Mouse (Mus musculus) stomach, postnatal 0 days (tissue): ENCODE results near the gene Cwf19l1. TPM values are rescaled to one million over a fixed set of nuclear protein-coding genes. Genes with fewer than 3 reads are reported as not detected.

Experiments used
- ATAC-seq: fragments of 200-750 bp; cut with Nextera tagmentation; 2 replicates; pipeline ENCODE4 v1.8.0; 2017; ENCODE audit not compliant: low FRiP score, low TSS enrichment
- DNase-seq: peaks from one replicate; pipeline ENCODE4 v3.0.0-alpha.2; 2016; ENCODE audit warnings: low spot score
- H3K27ac ChIP-seq: fragments of 300-500 bp; sonication (generic); replicated peaks from 2 replicates; pipeline ENCODE4 v1.5.1; 2014; ENCODE audit warnings: mild to moderate bottlenecking, control low read depth
- H3K27me3 ChIP-seq: fragments of 300-500 bp; sonication (generic); 2 replicates; pipeline ENCODE4 v1.6.1; 2014; ENCODE audit warnings: low read length; ENCODE audit not compliant: control insufficient read depth, insufficient read depth
- H3K36me3 ChIP-seq: fragments of 300-500 bp; sonication (generic); 2 replicates; pipeline ENCODE4 v1.6.1; 2014; ENCODE audit warnings: low read length, mixed read lengths; ENCODE audit not compliant: control insufficient read depth, insufficient read depth
- H3K4me1 ChIP-seq: fragments of 300-500 bp; sonication (generic); replicated peaks from 2 replicates; pipeline ENCODE4 v1.6.1; 2014; ENCODE audit warnings: antibody characterized with exemption; ENCODE audit not compliant: control insufficient read depth, insufficient read depth
- H3K4me2 ChIP-seq: fragments of 300-500 bp; sonication (generic); replicated peaks from 2 replicates; pipeline ENCODE4 v1.6.1; 2014; ENCODE audit warnings: low read depth, mild to moderate bottlenecking, control low read depth, moderate library complexity
- H3K4me3 ChIP-seq: fragments of 300-500 bp; sonication (generic); 2 replicates; pipeline ENCODE4 v1.5.1; 2014; ENCODE audit warnings: low read depth, low read length, control low read depth
- H3K9ac ChIP-seq: fragments of 300-500 bp; sonication (generic); 2 replicates; pipeline ENCODE4 v1.6.1; 2014; ENCODE audit warnings: mild to moderate bottlenecking, low read length, control low read depth, mixed read lengths
- H3K9me3 ChIP-seq: fragments of 300-500 bp; sonication (generic); 2 replicates; pipeline ENCODE4 v1.6.1; 2016; ENCODE audit warnings: low read length; ENCODE audit not compliant: control insufficient read depth
- CTCF ChIP-seq: IDR thresholded peaks from 2 replicates; pipeline ENCODE4 v1.5.1; 2016; ENCODE audit warnings: antibody characterized with exemption, low read depth, mild to moderate bottlenecking, moderate library complexity
- EP300 ChIP-seq: optimal IDR thresholded peaks from 2 replicates; pipeline ENCODE3; 2016; ENCODE audit warnings: antibody characterized with exemption
- WGBS: fragments of 180-500 bp; shearing (Covaris S2); extraction: QIAGEN DNeasy Blood & Tissue Kit; methylation state at CpG from one replicate; pipeline ENCODE4 v1.1.7; 2014; 5-methylcytosine and 5-hydroxymethylcytosine counted together
- polyA plus RNA-seq: library from polyadenylated mRNA; unstranded; fragments of >200 nt; fragmentation: Nextera tagmentation; extraction: Ambion mirVana; gene quantifications from 2 replicates; pipeline ENCODE4 v1.2.1, GENCODE M21; 2015

Gene Cwf19l1
- polyA plus RNA-seq, 1 experiment from 2014 or later = 13.0 TPM

DNA sequence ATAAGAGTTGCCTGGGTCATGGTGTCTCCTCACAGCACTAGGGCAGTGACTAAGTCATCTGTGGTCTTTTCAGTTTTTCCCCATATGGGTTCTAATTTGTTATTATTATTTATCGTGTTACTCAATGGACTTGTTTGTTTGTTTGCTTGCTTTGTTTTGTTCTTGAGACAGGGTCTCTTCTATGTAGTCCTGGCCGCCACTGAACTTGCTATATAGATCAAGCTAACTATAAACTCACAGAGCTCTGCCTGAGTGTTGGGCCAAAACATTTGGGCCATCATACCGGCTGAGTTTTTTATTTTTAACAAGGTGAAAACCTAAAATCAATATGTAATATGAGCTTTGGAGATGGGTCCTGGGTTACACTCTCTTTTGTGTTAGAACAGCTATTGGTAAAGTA lies 23.7 kb upstream of the Cwf19l1 start:
- Histone ChIP-seq H3K4me2 (no peak overlapping the region), H3K27me3 (no peaks in the 10 kb centered on the region), H3K4me1 (no peaks in the 10 kb centered on the region), H3K4me3 (no peak overlapping the region), H3K27ac (no peak overlapping the region), H3K9ac (no peak overlapping the region), H3K36me3 (no peaks in the 10 kb centered on the region), H3K9me3 (no peaks in the 10 kb centered on the region)
- DNase-seq (no peak), ATAC-seq (no peak)
- TF ChIP-seq EP300 (no peak), CTCF (no peak)
- WGBS = 80% methylated on average over 3 of the region's 3 CpGs

DNA sequence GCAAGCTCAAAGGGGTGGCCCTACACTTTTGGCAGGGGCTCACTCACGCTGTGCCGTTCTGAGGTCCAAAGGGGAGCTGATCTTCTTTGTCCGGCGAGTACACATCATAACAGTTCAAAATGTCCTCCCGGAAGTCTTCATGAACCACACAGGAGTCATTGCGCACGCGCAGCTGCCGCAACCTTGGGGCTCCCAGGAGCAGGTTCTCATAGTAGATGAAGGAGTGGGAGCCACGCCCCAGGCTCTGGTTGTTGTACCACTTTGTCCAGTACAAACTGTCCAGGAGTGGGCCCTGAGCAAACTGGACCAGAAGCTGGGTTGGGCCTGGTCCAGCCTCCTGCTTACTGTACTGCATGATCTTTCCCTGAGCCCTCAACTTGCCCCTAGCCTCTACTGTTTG lies 21.3 kb upstream of the Cwf19l1 start:
- no peaks in the 10 kb centered on the region for H3K9me3 ChIP-seq
- WGBS = 90% methylated on average over 10 of the region's 10 CpGs
- DNase-seq (no peak), ATAC-seq (no peak)
- H3K4me1 ChIP-seq = no peaks in the 10 kb centered on the region
- H3K27me3 ChIP-seq = no peaks in the 10 kb centered on the region
- no peak overlapping the region for H3K4me2 ChIP-seq
- TF ChIP-seq EP300 (no peak), CTCF (no peak)
- H3K4me3 ChIP-seq = no peak overlapping the region
- H3K36me3 ChIP-seq = no peaks in the 10 kb centered on the region
- no peak overlapping the region for H3K9ac ChIP-seq
- no peak overlapping the region for H3K27ac ChIP-seq

GRCm38 (mm10) chr19:44153781-44154180 lies 18.1 kb upstream of the Cwf19l1 start:
- DNase-seq (no peak), ATAC-seq (no peak)
- no peaks in the 10 kb centered on the region for H3K4me1 ChIP-seq
- H3K36me3 ChIP-seq = no peaks in the 10 kb centered on the region
- no peak overlapping the region for H3K9ac ChIP-seq
- H3K9me3 ChIP-seq = no peaks in the 10 kb centered on the region
- H3K27me3 ChIP-seq = no peaks in the 10 kb centered on the region
- TF ChIP-seq EP300 (no peak), CTCF (no peak)
- WGBS = 72% methylated on average over 5 of the region's 5 CpGs
- no peak overlapping the region for H3K27ac ChIP-seq
- H3K4me3 ChIP-seq = no peak overlapping the region
- H3K4me2 ChIP-seq = no peak overlapping the region

GRCm38 (mm10) chr19:44148991-44149390 lies 13.3 kb upstream of the Cwf19l1 start:
- TF ChIP-seq CTCF = no peak
- no peak for TF ChIP-seq EP300
- Histone ChIP-seq H3K4me1 (peaks cover 4% of the 10 kb centered on the region; the same call in 1 of the 2 replicates), H3K9ac (no peak overlapping the region), H3K4me3 (no peak overlapping the region), H3K27me3 (no peaks in the 10 kb centered on the region), H3K27ac (no peak overlapping the region), H3K9me3 (no peaks in the 10 kb centered on the region), H3K36me3 (no peaks in the 10 kb centered on the region), H3K4me2 (no peak overlapping the region)
- ATAC-seq (no peak), DNase-seq (no peak)
- 71% methylated on average over 2 of the region's 2 CpGs for WGBS

GRCm38 (mm10) chr19:44148345-44148744 lies 12.7 kb upstream of the Cwf19l1 start:
- DNase-seq (no peak), ATAC-seq (no peak)
- H3K36me3 ChIP-seq = no peaks in the 10 kb centered on the region
- no peak overlapping the region for H3K9ac ChIP-seq
- H3K27ac ChIP-seq = no peak overlapping the region
- no peak overlapping the region for H3K4me2 ChIP-seq
- H3K4me3 ChIP-seq = no peak overlapping the region
- WGBS = 40% methylated on average over 2 of the region's 2 CpGs
- TF ChIP-seq EP300 (no peak), CTCF (peak; percentile 49)
- no peaks in the 10 kb centered on the region for H3K9me3 ChIP-seq
- peaks cover 4% of the 10 kb centered on the region; the same call in 1 of the 2 replicates for H3K4me1 ChIP-seq
- no peaks in the 10 kb centered on the region for H3K27me3 ChIP-seq

DNA sequence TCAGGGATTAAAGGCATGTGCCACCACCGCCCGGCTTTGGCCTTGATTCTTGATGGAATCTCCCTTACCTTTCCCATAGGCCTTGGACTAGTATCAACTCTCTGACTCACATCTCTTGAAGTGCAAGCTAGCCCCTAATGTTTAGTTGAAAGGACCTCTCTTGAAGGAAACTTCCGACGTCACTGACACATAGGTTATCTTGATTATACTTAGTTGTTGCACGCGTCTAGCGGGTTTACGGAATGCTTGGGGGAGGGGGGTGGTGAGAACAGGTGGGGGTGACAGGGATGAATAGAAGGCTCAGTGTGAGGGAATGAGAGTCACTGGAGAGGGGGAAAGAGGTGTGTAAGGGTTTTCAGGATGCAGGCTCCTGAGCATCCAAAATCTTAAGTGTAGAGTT lies 11.3 kb upstream of the Cwf19l1 start:
- no peak for TF ChIP-seq CTCF
- TF ChIP-seq EP300 = no peak
- no peak for ATAC-seq
- WGBS = 90% methylated on average over 8 of the region's 8 CpGs
- Histone ChIP-seq H3K4me1 (peaks cover 4% of the 10 kb centered on the region; the same call in 1 of the 2 replicates), H3K27me3 (no peaks in the 10 kb centered on the region), H3K9ac (no peak overlapping the region), H3K4me3 (no peak overlapping the region), H3K9me3 (no peaks in the 10 kb centered on the region), H3K36me3 (0 out of 2 replicates have a peak, but pooled peaks cover 4% of the 10 kb centered on the region), H3K4me2 (no peak overlapping the region), H3K27ac (no peak overlapping the region)
- no peak for DNase-seq
